Mouse (Mus musculus) CH12.LX (cell line): ENCODE measurements around the gene Sh3rf1. TPM values are rescaled to one million over a fixed set of nuclear protein-coding genes. Genes with fewer than 3 reads are reported as not detected.
A peak's percentile ranks its signal among the peaks of the same experiment; 100 is the strongest.

Source experiments
- DNase-seq: peaks from one replicate; pipeline ENCODE4 v3.0.0-alpha.2; 2013; ENCODE audit errors: extremely low read depth
- H3K27ac ChIP-seq: 2 replicates; pipeline ENCODE4 v1.5.1; 2012; ENCODE audit warnings: low read depth, mild to moderate bottlenecking, control low read depth, moderate library complexity; ENCODE audit not compliant: insufficient read depth
- H3K27me3 ChIP-seq: replicated peaks from 2 replicates; pipeline ENCODE3; 2012; ENCODE audit warnings: inconsistent platforms
- H3K36me3 ChIP-seq, 2 experiments: replicated peaks in 1 of 2; 2 replicates each; pipeline versions ENCODE3 to v1.6.1; 2012; ENCODE audit warnings: inconsistent platforms in 1 of 2, low read length in 1 of 2, mild to moderate bottlenecking in 1 of 2, mixed read lengths in 1 of 2, moderate library complexity in 1 of 2; ENCODE audit not compliant: control insufficient read depth in 1 of 2, insufficient read depth in 1 of 2
- H3K4me1 ChIP-seq, 2 experiments: 2 replicates each; pipeline ENCODE4 v1.6.1; 2012; ENCODE audit warnings: inconsistent platforms in 1 of 2, moderate library complexity in 1 of 2; ENCODE audit not compliant: insufficient read depth in 2 of 2, control insufficient read depth in 1 of 2
- H3K4me2 ChIP-seq: 2 replicates; pipeline ENCODE4 v1.6.1; 2012; ENCODE audit warnings: low read depth, mild to moderate bottlenecking, control low read depth; ENCODE audit not compliant: poor library complexity, insufficient read depth, severe bottlenecking
- H3K4me3 ChIP-seq, 3 experiments: fragments of 150-350 bp in 1 of 3; sonication (generic) in 1 of 3; replicated peaks in 1 of 3; 2 replicates each; pipeline versions ENCODE3 to v1.5.1; 2011 to 2012; ENCODE audit warnings: low read depth in 2 of 3, low read length in 2 of 3, mild to moderate bottlenecking in 2 of 3, moderate library complexity in 2 of 3, control low read depth in 1 of 3, improper control_type of control experiment in 1 of 3, inconsistent platforms in 1 of 3, mixed read lengths in 1 of 3; ENCODE audit not compliant: poor library complexity in 1 of 3
- H3K79me2 ChIP-seq: replicated peaks from 2 replicates; pipeline ENCODE4 v1.6.1; 2012; ENCODE audit warnings: mild to moderate bottlenecking, moderate library complexity; ENCODE audit not compliant: control insufficient read depth, poor library complexity, insufficient read depth, severe bottlenecking; ENCODE audit errors: extremely low read depth
- H3K9ac ChIP-seq: 2 replicates; pipeline ENCODE4 v1.6.1; 2012; ENCODE audit warnings: low read depth, mild to moderate bottlenecking, control low read depth, moderate library complexity; ENCODE audit not compliant: insufficient read depth
- H3K9me3 ChIP-seq: replicated peaks from 2 replicates; pipeline ENCODE3; 2012; ENCODE audit warnings: low read length, inconsistent platforms, mixed read lengths
- BHLHE40 ChIP-seq: IDR thresholded peaks from 2 replicates; pipeline ENCODE4 v1.6.1; 2011; ENCODE audit warnings: mild to moderate bottlenecking, low read depth, low read length, improper control_type of control experiment
- CHD1 ChIP-seq: IDR thresholded peaks from 2 replicates; pipeline ENCODE4 v1.6.1; 2012; ENCODE audit warnings: low read depth, low read length, improper control_type of control experiment, inconsistent platforms
- CHD2 ChIP-seq: IDR thresholded peaks from 2 replicates; pipeline ENCODE4 v1.6.1; 2011; ENCODE audit warnings: low read length, improper control_type of control experiment
- CTCF ChIP-seq, 2 experiments: IDR thresholded peaks in 1 of 2; conservative IDR thresholded peaks in 1 of 2; 2 replicates each; pipeline ENCODE4 v1.5.1; 2011 to 2012; ENCODE audit warnings: low read depth in 2 of 2, low read length in 2 of 2, improper control_type of control experiment in 1 of 2, inconsistent platforms in 1 of 2, mild to moderate bottlenecking in 1 of 2, moderate library complexity in 1 of 2
- EP300 ChIP-seq: IDR thresholded peaks from 2 replicates; pipeline ENCODE4 v1.6.1; 2011; ENCODE audit warnings: low read length, improper control_type of control experiment
- ETS1 ChIP-seq: conservative IDR thresholded peaks from 2 replicates; pipeline ENCODE4 v1.6.1; 2012; ENCODE audit warnings: low read depth, mild to moderate bottlenecking, inconsistent platforms, low read length, improper control_type of control experiment, moderate library complexity
- IRF4 ChIP-seq: IDR thresholded peaks from 2 replicates; pipeline ENCODE4 v1.6.1; 2014; ENCODE audit warnings: low read depth, mild to moderate bottlenecking, inconsistent platforms, low read length, improper control_type of control experiment
- KAT2A ChIP-seq: IDR thresholded peaks from 2 replicates; pipeline ENCODE4 v1.6.1; 2012; ENCODE audit warnings: low read length, improper control_type of control experiment, inconsistent platforms; ENCODE audit not compliant: insufficient replicate concordance
- MAFK ChIP-seq: IDR thresholded peaks from 2 replicates; pipeline ENCODE4 v1.6.1; 2011; ENCODE audit warnings: low read length, improper control_type of control experiment; ENCODE audit not compliant: insufficient replicate concordance
- MAX ChIP-seq: IDR thresholded peaks from 2 replicates; pipeline ENCODE4 v1.6.1; 2011; ENCODE audit warnings: low read length, improper control_type of control experiment
- MEF2A ChIP-seq: IDR thresholded peaks from 2 replicates; pipeline ENCODE4 v1.6.1; 2014; ENCODE audit warnings: low read depth, mild to moderate bottlenecking, inconsistent platforms, low read length, improper control_type of control experiment, borderline replicate concordance
- MXI1 ChIP-seq: IDR thresholded peaks from 2 replicates; pipeline ENCODE4 v1.6.1; 2011; ENCODE audit warnings: mild to moderate bottlenecking, low read depth, low read length, improper control_type of control experiment
- MYC ChIP-seq: IDR thresholded peaks from 2 replicates; pipeline ENCODE4 v1.6.1; 2011; ENCODE audit warnings: low read depth, mild to moderate bottlenecking, improper control_type of control experiment, low read length
- NELFE ChIP-seq: IDR thresholded peaks from 2 replicates; pipeline ENCODE4 v1.6.1; 2011; ENCODE audit warnings: low read depth, low read length, improper control_type of control experiment
- NRF1 ChIP-seq: IDR thresholded peaks from 2 replicates; pipeline ENCODE4 v1.6.1; 2014; ENCODE audit warnings: low read depth, mild to moderate bottlenecking, inconsistent platforms, low read length, improper control_type of control experiment, moderate library complexity
- PAX5 ChIP-seq: IDR thresholded peaks from 2 replicates; pipeline ENCODE4 v1.6.1; 2012; ENCODE audit warnings: low read length, inconsistent platforms, mixed read lengths
- POLR2AphosphoS2 ChIP-seq: IDR thresholded peaks from 2 replicates; pipeline ENCODE4 v1.6.1; 2011; ENCODE audit warnings: low read depth, low read length, improper control_type of control experiment
- RCOR1 ChIP-seq: conservative IDR thresholded peaks from 2 replicates; pipeline ENCODE4 v1.6.1; 2012; ENCODE audit warnings: low read depth, mild to moderate bottlenecking, inconsistent platforms, low read length, improper control_type of control experiment
- TCF12 ChIP-seq: IDR thresholded peaks from 2 replicates; pipeline ENCODE4 v1.6.1; 2014; ENCODE audit warnings: low read depth, mild to moderate bottlenecking, inconsistent platforms, low read length, improper control_type of control experiment
- UBTF ChIP-seq: IDR thresholded peaks from 2 replicates; pipeline ENCODE4 v1.6.1; 2012; ENCODE audit warnings: low read depth, mild to moderate bottlenecking, inconsistent platforms, low read length, improper control_type of control experiment, moderate library complexity
- USF2 ChIP-seq: conservative IDR thresholded peaks from 2 replicates; pipeline ENCODE4 v1.6.1; 2011; ENCODE audit warnings: low read depth, low read length, improper control_type of control experiment
- ZC3H11A ChIP-seq: IDR thresholded peaks from 2 replicates; pipeline ENCODE4 v1.6.1; 2012; ENCODE audit warnings: low read depth, mild to moderate bottlenecking, inconsistent platforms, low read length, improper control_type of control experiment
- ZNF384 ChIP-seq: IDR thresholded peaks from 2 replicates; pipeline ENCODE4 v1.6.1; 2012; ENCODE audit warnings: low read depth, low read length, improper control_type of control experiment, inconsistent platforms
- dilution Hi-C: fragments of 300-500 bp; cut with MboI; formaldehyde crosslinking; loops from 2 replicates; pipeline ENCODE4 v1.14.3; 2020; ENCODE audit warnings: low sequenced_read_pairs; ENCODE audit not compliant: extremely low pct_unique_long_range_greater_than_20kb, extremely low pct_ligation_motif_present
- in situ Hi-C: fragments of 300-500 bp; cut with MboI; formaldehyde crosslinking; loops from 3 replicates; pipeline ENCODE4 v1.14.3; 2019; ENCODE audit warnings: low sequenced_read_pairs, low pct_ligation_motif_present, low pct_unique_long_range_greater_than_20kb, mixed read lengths
- polyA plus RNA-seq: library from polyadenylated mRNA; unstranded; fragments of >175 nt; gene quantifications from 2 replicates; pipeline ENCODE4 v1.2.1, GENCODE M21; 2012; ENCODE audit warnings: low read depth; ENCODE audit not compliant: insufficient read length
- total RNA-seq, 2 experiments: library from RNA; depleted of rRNA; stranded (reverse); fragments of 300-350 nt in 1 of 2; fragments of >200 nt in 1 of 2; gene quantifications; 2 replicates each; pipeline ENCODE4 v1.2.3; 2012 to 2014

The Sh3rf1 gene
- total and polyA plus RNA-seq, 3 experiments: 6.0 to 16.8 (median 10.6) TPM

- TF ChIP-seq MAX (no peak), CTCF (conservative IDR thresholded peaks at IDR 0.05 in 1 of 2, IDR thresholded peaks at IDR 0.05 in 1 of 2; ENCODE audit: low read depth in 2 of 2, low read length in 2 of 2) (no peak), NRF1 (no peak), MAFK (no peak), CHD2 (no peak), NELFE (no peak), KAT2A (no peak), MEF2A (no peak), CHD1 (no peak), ZC3H11A (no peak), ETS1 (no peak), POLR2AphosphoS2 (no peak), ZNF384 (no peak), PAX5 (no peak)
- in situ Hi-C loops: no loop called here
- Histone ChIP-seq H3K36me3 (peaks cover 0 to 12% of the 10 kb centered on the region in 2 experiments), H3K4me1 (peaks cover 31 to 92% of the 10 kb centered on the region in 2 experiments), H3K4me3 (no peak overlapping the region), H3K4me2 (peak overlapping the region; percentile 81), H3K27me3 (no peaks in the 10 kb centered on the region), H3K9me3 (no peaks in the 10 kb centered on the region), H3K27ac (peak overlapping the region; percentile 35; the same call in 1 of the 2 replicates), H3K9ac (0 out of 2 replicates have a peak overlapping the region, but pooled peaks have one; percentile 9), H3K79me2 (no peaks in the 10 kb centered on the region; the same call in none of the 2 replicates)
- no peak for DNase-seq
- dilution Hi-C loops: no loop called here
Observed at GRCm38 (mm10) chr8:61286394-61286793, 62.7 kb downstream of the Sh3rf1 start.

GRCm38 (mm10) chr8:61286795-61287385, 63.2 kb downstream of the Sh3rf1 start:
- in situ Hi-C loops: no loop called here
- no peaks in the 10 kb centered on the region; the same call in none of the 2 replicates for H3K79me2 ChIP-seq
- TF ChIP-seq RCOR1 (no peak), UBTF (no peak), CTCF (conservative IDR thresholded peaks at IDR 0.05 in 1 of 2, IDR thresholded peaks at IDR 0.05 in 1 of 2; ENCODE audit: low read depth in 2 of 2, low read length in 2 of 2) (no peak), BHLHE40 (peak; percentile 68), MYC (peak; percentile 80), MEF2A (peak; percentile 64; the same call in 1 of the 2 replicates), USF2 (no peak), EP300 (peak; percentile 84), TCF12 (peak; percentile 32; the same call in 1 of the 2 replicates), NRF1 (peak; percentile 54; the same call in 1 of the 2 replicates), ETS1 (peak; percentile 40; the same call in 1 of the 2 replicates), MXI1 (0 out of 2 replicates have a peak, but pooled peaks have one; percentile 46), IRF4 (peak; percentile 83)
- DNase-seq: peak; percentile 47
- H3K9ac ChIP-seq: peak overlapping the region; percentile 9; the same call in 1 of the 2 replicates
- H3K4me2 ChIP-seq: peak overlapping the region; percentile 81
- H3K27ac ChIP-seq: peak overlapping the region; percentile 49; the same call in 1 of the 2 replicates
- H3K9me3 ChIP-seq: no peaks in the 10 kb centered on the region
- H3K27me3 ChIP-seq: no peaks in the 10 kb centered on the region
- H3K36me3 ChIP-seq: peaks cover 0 to 11% of the 10 kb centered on the region in 2 experiments
- no peak overlapping the region for H3K4me3 ChIP-seq
- peaks cover 28 to 87% of the 10 kb centered on the region in 2 experiments for H3K4me1 ChIP-seq
- dilution Hi-C loops: no loop called here
